Mouse (Mus musculus) lung, adult 2 months (tissue): ENCODE results near the gene Ccdc6. TPM values are rescaled to one million over a fixed set of nuclear protein-coding genes. Genes with fewer than 3 reads are reported as not detected.

ENCODE experiments used
- DNase-seq: peaks from one replicate; pipeline ENCODE4 v3.0.0; 2022
- H3K4me1 ChIP-seq: fragments of 200-500 bp; 2 replicates; pipeline ENCODE4 v1.6.1; 2011; ENCODE audit warnings: low read length; ENCODE audit not compliant: control insufficient read depth, insufficient read depth
- H3K4me3 ChIP-seq: fragments of 200-500 bp; replicated peaks from 2 replicates; pipeline ENCODE3; 2011; ENCODE audit warnings: low read depth, mild to moderate bottlenecking, control low read depth, low read length; ENCODE audit errors: extremely low read depth
- CTCF ChIP-seq: fragments of 200-500 bp; IDR thresholded peaks from 2 replicates; pipeline ENCODE4 v1.5.1; 2011; ENCODE audit warnings: mild to moderate bottlenecking, low read length, control low read depth; ENCODE audit not compliant: insufficient read depth
- POLR2A ChIP-seq: fragments of 200-500 bp; IDR thresholded peaks from 2 replicates; pipeline ENCODE4 v1.6.1; 2011; ENCODE audit warnings: low read depth, mild to moderate bottlenecking, control low read depth, low read length, borderline replicate concordance; ENCODE audit errors: extremely low read depth
- WGBS: fragments of 180-500 bp; shearing (Covaris S2); methylation state at CpG from one replicate; pipeline ENCODE4 v1.1.7; 2018; 5-methylcytosine and 5-hydroxymethylcytosine counted together
- polyA plus RNA-seq: library from polyadenylated mRNA; depleted of rRNA; stranded (reverse); fragments of >200 nt; gene quantifications from 2 replicates; pipeline ENCODE4 v1.2.3, GENCODE M21; 2012; rRNA removed

The Ccdc6 gene
- polyA plus RNA-seq, 1 experiment, result 22.2 TPM

GRCm38 (mm10) chr10:70224571-70224970 is 127.7 kb downstream of the Ccdc6 start:
- no peak for TF ChIP-seq POLR2A
- DNase-seq, result no peak
- Histone ChIP-seq H3K4me3 (no peak overlapping the region), H3K4me1 (peaks cover 7% of the 10 kb centered on the region)
- 68% methylated on average over 6 of the region's 6 CpGs for WGBS

- DNase-seq, result no peak
- Histone ChIP-seq H3K4me3 (no peak overlapping the region), H3K4me1 (peaks cover 7% of the 10 kb centered on the region)
- TF ChIP-seq POLR2A (no peak), CTCF (0 out of 2 replicates have a peak, but pooled peaks have one; percentile 6)
- WGBS, result 42% methylated on average over 6 of the region's 6 CpGs
Measured at GRCm38 (mm10) chr10:70225760-70226159, 128.8 kb downstream of the Ccdc6 start.

- TF ChIP-seq CTCF, result no peak
- TF ChIP-seq POLR2A, result no peak
- Histone ChIP-seq H3K4me3 (no peak overlapping the region), H3K4me1 (peaks cover 7% of the 10 kb centered on the region)
- DNase-seq, result no peak
Measured at GRCm38 (mm10) chr10:70226608-70227007, 129.7 kb downstream of the Ccdc6 start.

GRCm38 (mm10) chr10:70230352-70230751 is 133.4 kb downstream of the Ccdc6 start:
- DNase-seq, result no peak
- TF ChIP-seq POLR2A, result no peak
- no peak for TF ChIP-seq CTCF
- 69% methylated on average over 6 of the region's 6 CpGs for WGBS
- no peak overlapping the region for H3K4me3 ChIP-seq
- H3K4me1 ChIP-seq, result peaks cover 4% of the 10 kb centered on the region

GRCm38 (mm10) chr10:70237936-70238335 is 141.0 kb downstream of the Ccdc6 start:
- no peak for DNase-seq
- 47% methylated on average over 2 of the region's 2 CpGs for WGBS
- Histone ChIP-seq H3K4me1 (no peaks in the 10 kb centered on the region), H3K4me3 (no peak overlapping the region)
- TF ChIP-seq POLR2A (no peak), CTCF (no peak)

Other genes with a start within 250 kb of the Ccdc6 start
- gene Mrln, start 107.5 kb downstream of the Ccdc6 start, polyA plus RNA-seq, result 0.66 and 5.7 TPM in 2 replicates
- gene Slc16a9, start 148.0 kb downstream of the Ccdc6 start, polyA plus RNA-seq, result 47.8 and 53.2 TPM in 2 replicates